Mouse (Mus musculus) MEL (cell line): ENCODE measurements around the gene Fhit. TPM values are rescaled to one million over a fixed set of nuclear protein-coding genes. Genes with fewer than 3 reads are reported as not detected.

Experiments
- DNase-seq: peaks from one replicate; pipeline ENCODE4 v3.0.0; 2011; ENCODE audit warnings: low read depth, low spot score
- H3K27ac ChIP-seq: 2 replicates; pipeline ENCODE4 v1.5.1; 2012; ENCODE audit warnings: low read depth, mild to moderate bottlenecking, control low read depth, low read length, moderate library complexity; ENCODE audit not compliant: control insufficient read depth
- H3K27me3 ChIP-seq, 2 experiments: fragments of 150-350 bp in 1 of 2; sonication (generic) in 1 of 2; 2 replicates each; pipeline ENCODE4 v1.6.1; 2012; ENCODE audit warnings: low read length in 2 of 2, mild to moderate bottlenecking in 2 of 2, improper control_type of control experiment in 1 of 2, moderate library complexity in 1 of 2; ENCODE audit not compliant: insufficient read depth in 2 of 2, control insufficient read depth in 1 of 2
- H3K36me3 ChIP-seq, 2 experiments: 2 replicates each; pipeline ENCODE4 v1.6.1; 2012 to 2014; ENCODE audit warnings: low read length in 2 of 2, improper control_type of control experiment in 1 of 2, inconsistent platforms in 1 of 2, mild to moderate bottlenecking in 1 of 2; ENCODE audit not compliant: insufficient read depth in 2 of 2, control insufficient read depth in 1 of 2
- H3K4me1 ChIP-seq, 2 experiments: fragments of 150-350 bp in 1 of 2; sonication (generic) in 1 of 2; 2 replicates each; pipeline ENCODE4 v1.6.1; 2012; ENCODE audit warnings: low read length in 2 of 2, improper control_type of control experiment in 1 of 2, mild to moderate bottlenecking in 1 of 2; ENCODE audit not compliant: insufficient read depth in 2 of 2, control insufficient read depth in 1 of 2
- H3K4me3 ChIP-seq, 2 experiments: fragments of 150-350 bp in 1 of 2; sonication (generic) in 1 of 2; 2 replicates each; pipeline ENCODE4 v1.5.1; 2012; ENCODE audit warnings: low read depth in 2 of 2, low read length in 2 of 2, mild to moderate bottlenecking in 2 of 2, moderate library complexity in 2 of 2, control low read depth in 1 of 2, improper control_type of control experiment in 1 of 2; ENCODE audit not compliant: control insufficient read depth in 1 of 2, insufficient read depth in 1 of 2
- H3K79me2 ChIP-seq: 2 replicates; pipeline ENCODE4 v1.6.1; 2012; ENCODE audit warnings: mild to moderate bottlenecking, low read length, moderate library complexity; ENCODE audit not compliant: control insufficient read depth, poor library complexity, insufficient read depth
- H3K9ac ChIP-seq: 2 replicates; pipeline ENCODE4 v1.6.1; 2012; ENCODE audit warnings: low read depth, mild to moderate bottlenecking, control low read depth, low read length, moderate library complexity; ENCODE audit not compliant: control insufficient read depth, poor library complexity, severe bottlenecking
- H3K9me3 ChIP-seq: fragments of 150-350 bp; sonication (generic); replicated peaks from 2 replicates; pipeline ENCODE4 v1.6.1; 2012; ENCODE audit warnings: mild to moderate bottlenecking, low read length, improper control_type of control experiment, moderate library complexity; ENCODE audit not compliant: insufficient read depth
- CHD1 ChIP-seq: IDR thresholded peaks from 2 replicates; pipeline ENCODE4 v1.6.1; 2012; ENCODE audit warnings: low read depth, mild to moderate bottlenecking, inconsistent platforms, low read length, improper control_type of control experiment
- ELF1 ChIP-seq: IDR thresholded peaks from 2 replicates; pipeline ENCODE4 v1.6.1; 2014; ENCODE audit warnings: low read depth, mild to moderate bottlenecking, inconsistent platforms, low read length, improper control_type of control experiment, moderate library complexity
- GABPA ChIP-seq: IDR thresholded peaks from 2 replicates; pipeline ENCODE4 v1.6.1; 2012; ENCODE audit warnings: low read depth, mild to moderate bottlenecking, inconsistent platforms, low read length, improper control_type of control experiment, moderate library complexity
- JUND ChIP-seq: IDR thresholded peaks from 2 replicates; pipeline ENCODE4 v1.6.1; 2011; ENCODE audit warnings: low read depth, mild to moderate bottlenecking, improper control_type of control experiment, low read length
- MAFK ChIP-seq: IDR thresholded peaks from 2 replicates; pipeline ENCODE4 v1.6.1; 2011; ENCODE audit warnings: low read depth, mild to moderate bottlenecking, low read length, improper control_type of control experiment, borderline replicate concordance
- MAZ ChIP-seq: IDR thresholded peaks from 2 replicates; pipeline ENCODE4 v1.6.1; 2012; ENCODE audit warnings: low read depth, mild to moderate bottlenecking, inconsistent platforms, low read length, improper control_type of control experiment
- MEF2A ChIP-seq: IDR thresholded peaks from 2 replicates; pipeline ENCODE4 v1.6.1; 2014; ENCODE audit warnings: low read depth, mild to moderate bottlenecking, inconsistent platforms, low read length, improper control_type of control experiment; ENCODE audit not compliant: poor library complexity, insufficient replicate concordance, severe bottlenecking; ENCODE audit errors: extremely low read depth
- MYB ChIP-seq: IDR thresholded peaks from 2 replicates; pipeline ENCODE4 v1.6.1; 2011; ENCODE audit warnings: mild to moderate bottlenecking, low read depth, low read length, improper control_type of control experiment
- NRF1 ChIP-seq: IDR thresholded peaks from 2 replicates; pipeline ENCODE4 v1.6.1; 2014; ENCODE audit warnings: low read depth, mild to moderate bottlenecking, inconsistent platforms, low read length, improper control_type of control experiment, moderate library complexity; ENCODE audit not compliant: poor library complexity, insufficient read depth, severe bottlenecking
- POLR2AphosphoS2 ChIP-seq: IDR thresholded peaks from 2 replicates; pipeline ENCODE4 v1.6.1; 2011; ENCODE audit warnings: low read length, improper control_type of control experiment
- RAD21 ChIP-seq: IDR thresholded peaks from 2 replicates; pipeline ENCODE4 v1.6.1; 2011; ENCODE audit warnings: mild to moderate bottlenecking, low read depth, low read length, improper control_type of control experiment
- RCOR1 ChIP-seq: IDR thresholded peaks from 2 replicates; pipeline ENCODE4 v1.6.1; 2012; ENCODE audit warnings: low read depth, mild to moderate bottlenecking, inconsistent platforms, low read length, improper control_type of control experiment
- SMC3 ChIP-seq: IDR thresholded peaks from 2 replicates; pipeline ENCODE4 v1.6.1; 2011; ENCODE audit warnings: low read depth, low read length, improper control_type of control experiment
- TAL1 ChIP-seq: IDR thresholded peaks from 2 replicates; pipeline ENCODE4 v1.6.1; 2012; ENCODE audit warnings: mild to moderate bottlenecking, inconsistent platforms, low read length, moderate library complexity, mixed read lengths
- TCF12 ChIP-seq: IDR thresholded peaks from 2 replicates; pipeline ENCODE4 v1.6.1; 2014; ENCODE audit warnings: low read depth, mild to moderate bottlenecking, inconsistent platforms, low read length, improper control_type of control experiment, moderate library complexity
- USF1 ChIP-seq: IDR thresholded peaks from 2 replicates; pipeline ENCODE4 v1.6.1; 2014; ENCODE audit warnings: low read depth, mild to moderate bottlenecking, inconsistent platforms, low read length, improper control_type of control experiment, moderate library complexity
- USF2 ChIP-seq, 2 experiments: IDR thresholded peaks; 2 replicates each; pipeline ENCODE4 v1.6.1; 2011 to 2012; ENCODE audit warnings: improper control_type of control experiment in 2 of 2, low read length in 2 of 2, borderline replicate concordance in 1 of 2, inconsistent platforms in 1 of 2, low read depth in 1 of 2, mild to moderate bottlenecking in 1 of 2; ENCODE audit not compliant: insufficient read depth in 1 of 2
- ZC3H11A ChIP-seq: IDR thresholded peaks from 2 replicates; pipeline ENCODE4 v1.6.1; 2012; ENCODE audit warnings: low read depth, mild to moderate bottlenecking, inconsistent platforms, low read length, improper control_type of control experiment
- ZMIZ1 ChIP-seq: IDR thresholded peaks from 2 replicates; pipeline ENCODE4 v1.6.1; 2012; ENCODE audit warnings: low read depth, mild to moderate bottlenecking, inconsistent platforms, low read length, improper control_type of control experiment, moderate library complexity
- ZNF384 ChIP-seq: IDR thresholded peaks from 2 replicates; pipeline ENCODE4 v1.6.1; 2012; ENCODE audit warnings: low read depth, mild to moderate bottlenecking, inconsistent platforms, low read length, improper control_type of control experiment
- polyA plus RNA-seq, 2 experiments: library from polyadenylated mRNA; stranded (reverse) in 1 of 2; unstranded in 1 of 2; fragments of >175 nt in 1 of 2; fragments of >200 nt in 1 of 2; gene quantifications; 2 replicates each; pipeline versions ENCODE4 v1.2.1 to v1.2.4; 2012; ENCODE audit warnings: low replicate concordance in 2 of 2, low read depth in 1 of 2; ENCODE audit not compliant: insufficient read length in 2 of 2, insufficient read depth in 1 of 2, missing spikeins in 1 of 2
- total RNA-seq: library from RNA; depleted of rRNA; stranded (reverse); fragments of 300-350 nt; gene quantifications from 2 replicates; pipeline ENCODE4 v1.2.3, GENCODE M21; 2012

Gene Fhit
- total and polyA plus RNA-seq, 3 experiments = 0.77 to 1.3 TPM; not detected in 1

GRCm38 (mm10) chr14:10908011-10908410, 253.8 kb downstream of the Fhit start:
- H3K4me3 ChIP-seq = no peak overlapping the region
- no peaks in the 10 kb centered on the region for H3K4me1 ChIP-seq
- H3K9me3 ChIP-seq = no peaks in the 10 kb centered on the region
- no peak overlapping the region for H3K27ac ChIP-seq
- H3K79me2 ChIP-seq = no peaks in the 10 kb centered on the region
- H3K36me3 ChIP-seq = no peaks in the 10 kb centered on the region
- no peak for DNase-seq
- H3K9ac ChIP-seq = no peak overlapping the region
- H3K27me3 ChIP-seq = no peaks in the 10 kb centered on the region
- TF ChIP-seq GABPA = no peak
- no peak for TF ChIP-seq ZNF384
- no peak for TF ChIP-seq RAD21
- TF ChIP-seq MAZ = no peak
- no peak for TF ChIP-seq ZMIZ1
- TF ChIP-seq MYB = no peak
- no peak for TF ChIP-seq USF1
- no peak for TF ChIP-seq MAFK
- no peak for TF ChIP-seq JUND
- no peak for TF ChIP-seq NRF1
- no peak for TF ChIP-seq POLR2AphosphoS2

GRCm38 (mm10) chr14:10882759-10883158, 279.1 kb downstream of the Fhit start:
- TF ChIP-seq CHD1 (no peak), MAZ (no peak), TAL1 (no peak), USF1 (no peak), TCF12 (no peak), ELF1 (no peak), GABPA (no peak), MEF2A (no peak), POLR2AphosphoS2 (no peak), JUND (no peak), RAD21 (no peak), NRF1 (no peak), USF2 (IDR thresholded peaks at IDR 0.05; ENCODE audit: borderline replicate concordance in 1 of 2, insufficient read depth in 1 of 2, low read depth in 1 of 2, low read length in 2 of 2) (no peak), RCOR1 (no peak), SMC3 (no peak), ZC3H11A (no peak), MAFK (no peak)
- H3K4me3 ChIP-seq = no peak overlapping the region
- H3K27ac ChIP-seq = no peak overlapping the region
- H3K4me1 ChIP-seq = no peaks in the 10 kb centered on the region
- no peak overlapping the region for H3K9ac ChIP-seq
- no peaks in the 10 kb centered on the region for H3K36me3 ChIP-seq
- H3K27me3 ChIP-seq = no peaks in the 10 kb centered on the region
- no peaks in the 10 kb centered on the region for H3K9me3 ChIP-seq
- no peak for DNase-seq
- no peaks in the 10 kb centered on the region for H3K79me2 ChIP-seq
